Mouse (Mus musculus): ENCODE measurements around the gene Tatdn3. TPM values are rescaled to one million over a fixed set of nuclear protein-coding genes. Genes with fewer than 3 reads are reported as not detected.

The Tatdn3 gene
- polyA plus RNA-seq, 1 experiment from 2014 or later: 16.9 TPM

- Histone ChIP-seq H3K9ac (ENCODE audit: low read depth, low read length) (no peak overlapping the region), H3K27me3 (replicated peaks; ENCODE audit: control insufficient read depth, insufficient read depth, low read length) (no peaks in the 10 kb centered on the region), H3K4me1 (ENCODE audit: control insufficient read depth, insufficient read depth, low read depth, low read length) (no peaks in the 10 kb centered on the region), H3K4me2 (ENCODE audit: low read length) (no peak overlapping the region), H3K4me3 (ENCODE audit: low read length) (no peak overlapping the region), H3K9me3 (ENCODE audit: control insufficient read depth, low read length) (no peaks in the 10 kb centered on the region), H3K36me3 (ENCODE audit: control insufficient read depth, insufficient read depth, low read length) (no peaks in the 10 kb centered on the region), H3K27ac (ENCODE audit: low read depth, low read length) (no peak overlapping the region)
- 81% methylated on average over 4 of the region's 4 CpGs for WGBS
- ATAC-seq: no peak
Observed at GRCm38 (mm10) chr1:191070259-191070658, 7.5 kb upstream of the Tatdn3 start.

DNA sequence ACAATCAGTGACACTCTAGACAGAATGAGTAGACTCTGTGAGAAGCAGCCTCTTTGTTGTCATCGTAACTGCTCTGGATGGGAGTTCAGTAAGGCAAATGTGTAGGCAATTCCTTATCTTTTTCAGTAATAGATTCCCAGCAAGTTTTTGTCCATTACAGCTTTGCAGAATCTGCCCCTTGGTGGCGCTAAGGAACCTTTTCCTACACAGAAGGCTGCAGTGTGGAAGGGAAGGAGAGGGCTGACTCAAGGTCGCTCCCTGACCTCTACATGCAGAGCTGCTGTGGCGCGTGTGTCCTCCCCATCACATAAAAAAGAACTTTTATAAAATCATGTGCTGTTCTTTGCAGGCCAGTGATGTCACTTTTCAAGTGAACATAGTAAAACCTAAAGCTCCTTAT, 5.6 kb upstream of the Tatdn3 start:
- Histone ChIP-seq H3K27me3 (replicated peaks; ENCODE audit: control insufficient read depth, insufficient read depth, low read length) (no peaks in the 10 kb centered on the region), H3K4me1 (ENCODE audit: control insufficient read depth, insufficient read depth, low read depth, low read length) (peaks cover 2% of the 10 kb centered on the region), H3K9me3 (ENCODE audit: control insufficient read depth, low read length) (no peaks in the 10 kb centered on the region), H3K4me3 (ENCODE audit: low read length) (no peak overlapping the region), H3K9ac (ENCODE audit: low read depth, low read length) (no peak overlapping the region), H3K27ac (ENCODE audit: low read depth, low read length) (no peak overlapping the region), H3K36me3 (ENCODE audit: control insufficient read depth, insufficient read depth, low read length) (no peaks in the 10 kb centered on the region), H3K4me2 (ENCODE audit: low read length) (no peak overlapping the region)
- no peak for ATAC-seq
- WGBS: 78% methylated on average over 5 of the region's 5 CpGs

GRCm38 (mm10) chr1:191065188-191065587, 2.5 kb upstream of the Tatdn3 start:
- H3K4me3 ChIP-seq (ENCODE audit: low read length): no peak overlapping the region
- no peaks in the 10 kb centered on the region for H3K9me3 ChIP-seq (ENCODE audit: control insufficient read depth, low read length)
- no peak overlapping the region for H3K9ac ChIP-seq (ENCODE audit: low read depth, low read length)
- H3K27me3 ChIP-seq (replicated peaks; ENCODE audit: control insufficient read depth, insufficient read depth, low read length): no peaks in the 10 kb centered on the region
- peaks cover 11% of the 10 kb centered on the region for H3K4me1 ChIP-seq (ENCODE audit: control insufficient read depth, insufficient read depth, low read depth, low read length)
- WGBS: 93% methylated on average over 4 of the region's 4 CpGs
- no peak overlapping the region for H3K27ac ChIP-seq (ENCODE audit: low read depth, low read length)
- H3K36me3 ChIP-seq (ENCODE audit: control insufficient read depth, insufficient read depth, low read length): no peaks in the 10 kb centered on the region
- ATAC-seq: no peak
- no peak overlapping the region for H3K4me2 ChIP-seq (ENCODE audit: low read length)

GRCm38 (mm10) chr1:191064535-191064934, 1.8 kb upstream of the Tatdn3 start:
- H3K9ac ChIP-seq (ENCODE audit: low read depth, low read length): no peak overlapping the region
- no peak overlapping the region for H3K4me2 ChIP-seq (ENCODE audit: low read length)
- no peak for ATAC-seq
- H3K36me3 ChIP-seq (ENCODE audit: control insufficient read depth, insufficient read depth, low read length): no peaks in the 10 kb centered on the region
- H3K27me3 ChIP-seq (replicated peaks; ENCODE audit: control insufficient read depth, insufficient read depth, low read length): no peaks in the 10 kb centered on the region
- H3K9me3 ChIP-seq (ENCODE audit: control insufficient read depth, low read length): no peaks in the 10 kb centered on the region
- H3K27ac ChIP-seq (ENCODE audit: low read depth, low read length): no peak overlapping the region
- H3K4me1 ChIP-seq (ENCODE audit: control insufficient read depth, insufficient read depth, low read depth, low read length): peaks cover 11% of the 10 kb centered on the region
- no peak overlapping the region for H3K4me3 ChIP-seq (ENCODE audit: low read length)
- 94% methylated on average over 2 of the region's 2 CpGs for WGBS

DNA sequence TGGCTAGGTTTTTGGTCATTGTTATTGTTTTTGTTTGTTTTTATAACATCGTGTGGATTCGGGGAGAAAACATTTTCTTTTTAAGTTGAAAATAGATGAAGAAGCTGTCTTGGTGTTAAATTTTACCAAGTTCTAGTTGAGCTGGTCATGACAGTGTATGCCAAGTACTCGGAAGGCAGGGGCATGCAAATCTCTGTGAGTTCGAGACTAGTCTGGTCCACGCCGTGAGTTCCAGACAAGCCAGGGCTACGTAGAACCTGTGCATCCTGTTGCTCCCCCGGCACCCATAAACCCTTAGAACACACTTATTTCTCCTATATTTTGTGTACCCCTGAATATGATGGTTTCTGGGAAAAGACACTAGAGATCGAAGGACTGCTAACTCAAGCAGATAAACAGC, 968 bp upstream of the Tatdn3 start:
- H3K4me1 ChIP-seq (ENCODE audit: control insufficient read depth, insufficient read depth, low read depth, low read length): peaks cover 11% of the 10 kb centered on the region
- no peak overlapping the region for H3K9ac ChIP-seq (ENCODE audit: low read depth, low read length)
- H3K4me2 ChIP-seq (ENCODE audit: low read length): peak overlapping the region; percentile 97
- H3K4me3 ChIP-seq (ENCODE audit: low read length): peak overlapping the region; percentile 65
- 61% methylated on average over 9 of the region's 9 CpGs for WGBS
- no peak for ATAC-seq
- no peaks in the 10 kb centered on the region for H3K36me3 ChIP-seq (ENCODE audit: control insufficient read depth, insufficient read depth, low read length)
- no peaks in the 10 kb centered on the region for H3K27me3 ChIP-seq (replicated peaks; ENCODE audit: control insufficient read depth, insufficient read depth, low read length)
- H3K27ac ChIP-seq (ENCODE audit: low read depth, low read length): no peak overlapping the region
- H3K9me3 ChIP-seq (ENCODE audit: control insufficient read depth, low read length): no peaks in the 10 kb centered on the region

DNA sequence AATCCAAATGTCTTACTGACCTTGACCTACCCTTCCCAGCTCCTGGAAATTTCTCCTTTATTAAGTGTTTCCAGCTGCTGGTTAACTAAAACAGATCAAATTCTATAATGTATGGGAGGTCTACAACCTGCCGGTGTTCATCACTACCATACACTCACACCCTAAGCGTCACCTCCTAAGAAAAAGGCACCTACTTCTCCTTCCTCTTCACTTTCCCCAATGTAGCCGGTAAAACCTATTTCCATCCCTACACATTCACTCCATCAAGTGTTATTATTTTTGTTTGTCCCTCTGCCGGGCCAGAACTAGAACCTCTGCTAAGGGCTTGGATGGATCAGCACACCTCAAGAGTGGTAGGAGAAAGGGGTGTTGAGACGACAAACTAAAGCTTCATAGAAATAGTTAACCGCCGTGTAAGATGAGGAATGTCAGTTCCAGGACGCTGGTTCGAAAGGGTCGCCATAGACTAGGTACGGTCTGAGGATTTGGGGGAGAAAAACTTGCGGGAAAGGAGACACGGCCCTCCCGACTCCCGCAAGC, 421 bp downstream of the Tatdn3 start:
- WGBS: 5% methylated on average over 15 of the region's 15 CpGs
- ATAC-seq: peak; percentile 75; the same call in 1 of the 2 replicates
- Histone ChIP-seq H3K9ac (ENCODE audit: low read depth, low read length) (peak overlapping the region; percentile 74), H3K27me3 (replicated peaks; ENCODE audit: control insufficient read depth, insufficient read depth, low read length) (no peaks in the 10 kb centered on the region), H3K9me3 (ENCODE audit: control insufficient read depth, low read length) (no peaks in the 10 kb centered on the region), H3K4me3 (ENCODE audit: low read length) (peak overlapping the region; percentile 65), H3K4me2 (ENCODE audit: low read length) (peak overlapping the region; percentile 62), H3K36me3 (ENCODE audit: control insufficient read depth, insufficient read depth, low read length) (no peaks in the 10 kb centered on the region), H3K4me1 (ENCODE audit: control insufficient read depth, insufficient read depth, low read depth, low read length) (peaks cover 11% of the 10 kb centered on the region), H3K27ac (ENCODE audit: low read depth, low read length) (peak overlapping the region; percentile 57)

DNA sequence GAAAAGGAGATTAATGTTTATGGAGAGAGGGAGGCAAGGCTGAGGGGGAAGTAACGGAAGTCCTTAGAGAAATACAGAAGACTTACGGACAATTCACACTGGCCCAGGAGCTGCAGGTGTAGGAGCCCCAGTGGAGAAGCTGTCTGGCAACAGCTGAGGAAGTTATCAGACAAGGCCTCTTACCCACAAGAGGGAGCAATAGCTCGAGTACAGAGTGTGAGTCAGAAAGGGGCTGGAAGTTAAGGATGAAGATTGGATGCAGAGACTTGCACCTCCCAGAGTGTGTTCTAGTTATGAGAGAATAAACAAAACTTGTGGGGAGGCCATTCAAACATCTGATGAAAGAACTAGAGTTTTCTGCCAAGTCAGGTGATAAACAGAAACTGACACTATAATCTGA, 5.3 kb downstream of the Tatdn3 start:
- H3K27me3 ChIP-seq (replicated peaks; ENCODE audit: control insufficient read depth, insufficient read depth, low read length): no peaks in the 10 kb centered on the region
- H3K4me2 ChIP-seq (ENCODE audit: low read length): no peak overlapping the region
- no peak overlapping the region for H3K27ac ChIP-seq (ENCODE audit: low read depth, low read length)
- WGBS: 71% methylated on average over 3 of the region's 3 CpGs
- no peak overlapping the region for H3K4me3 ChIP-seq (ENCODE audit: low read length)
- H3K36me3 ChIP-seq (ENCODE audit: control insufficient read depth, insufficient read depth, low read length): no peaks in the 10 kb centered on the region
- no peak for ATAC-seq
- no peak overlapping the region for H3K9ac ChIP-seq (ENCODE audit: low read depth, low read length)
- no peaks in the 10 kb centered on the region for H3K9me3 ChIP-seq (ENCODE audit: control insufficient read depth, low read length)
- H3K4me1 ChIP-seq (ENCODE audit: control insufficient read depth, insufficient read depth, low read depth, low read length): peaks cover 6% of the 10 kb centered on the region; the same call in 1 of the 2 replicates

- Histone ChIP-seq H3K4me2 (ENCODE audit: low read length) (no peak overlapping the region), H3K36me3 (ENCODE audit: control insufficient read depth, insufficient read depth, low read length) (no peaks in the 10 kb centered on the region), H3K27me3 (replicated peaks; ENCODE audit: control insufficient read depth, insufficient read depth, low read length) (no peaks in the 10 kb centered on the region), H3K9me3 (ENCODE audit: control insufficient read depth, low read length) (no peaks in the 10 kb centered on the region), H3K9ac (ENCODE audit: low read depth, low read length) (no peak overlapping the region), H3K4me3 (ENCODE audit: low read length) (no peak overlapping the region), H3K4me1 (ENCODE audit: control insufficient read depth, insufficient read depth, low read depth, low read length) (no peaks in the 10 kb centered on the region), H3K27ac (ENCODE audit: low read depth, low read length) (no peak overlapping the region)
- 67% methylated on average over 2 of the region's 2 CpGs for WGBS
- ATAC-seq: no peak
Observed at GRCm38 (mm10) chr1:191055533-191055873, 7.2 kb downstream of the Tatdn3 start.

DNA sequence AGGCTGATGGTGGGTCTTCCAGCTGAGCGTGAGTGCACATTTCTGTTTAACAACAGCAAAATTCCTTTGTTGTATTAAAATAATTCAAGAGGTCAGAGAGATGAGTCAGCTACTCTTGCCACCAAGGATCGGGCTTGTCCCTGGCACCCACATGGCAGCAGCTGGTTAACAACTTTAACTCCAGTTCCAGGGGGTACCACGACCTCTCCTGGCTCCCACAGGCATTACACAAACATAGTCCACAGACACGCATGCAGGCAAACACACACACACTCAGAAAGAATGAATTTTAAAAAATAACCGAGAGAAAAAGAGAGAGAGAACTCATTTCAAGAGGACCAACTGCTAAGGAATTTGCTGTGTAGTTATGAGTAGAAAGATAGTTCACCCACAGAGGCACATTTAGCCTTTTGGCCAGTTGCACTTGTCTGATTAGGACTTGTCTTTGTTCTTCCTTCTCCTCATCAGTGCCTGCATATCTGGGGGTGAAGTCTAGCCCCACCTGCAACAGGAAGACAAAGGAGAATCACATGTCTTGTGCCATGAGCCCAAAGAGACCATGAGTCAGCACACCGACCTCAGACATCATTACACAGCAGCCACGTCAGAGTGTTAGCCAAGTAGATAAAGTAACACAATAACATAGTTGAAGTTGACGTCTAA, 7.7 kb downstream of the Tatdn3 start:
- Histone ChIP-seq H3K9ac (ENCODE audit: low read depth, low read length) (no peak overlapping the region), H3K36me3 (ENCODE audit: control insufficient read depth, insufficient read depth, low read length) (no peaks in the 10 kb centered on the region), H3K4me2 (ENCODE audit: low read length) (no peak overlapping the region), H3K27ac (ENCODE audit: low read depth, low read length) (no peak overlapping the region), H3K4me1 (ENCODE audit: control insufficient read depth, insufficient read depth, low read depth, low read length) (no peaks in the 10 kb centered on the region), H3K27me3 (replicated peaks; ENCODE audit: control insufficient read depth, insufficient read depth, low read length) (no peaks in the 10 kb centered on the region), H3K9me3 (ENCODE audit: control insufficient read depth, low read length) (no peaks in the 10 kb centered on the region), H3K4me3 (ENCODE audit: low read length) (no peak overlapping the region)
- ATAC-seq: no peak
- 76% methylated on average over 8 of the region's 8 CpGs for WGBS

Measured in hindbrain, embryonic 16.5 days (tissue).